Mouse (Mus musculus): ENCODE results near the gene Ikzf4.

DNA sequence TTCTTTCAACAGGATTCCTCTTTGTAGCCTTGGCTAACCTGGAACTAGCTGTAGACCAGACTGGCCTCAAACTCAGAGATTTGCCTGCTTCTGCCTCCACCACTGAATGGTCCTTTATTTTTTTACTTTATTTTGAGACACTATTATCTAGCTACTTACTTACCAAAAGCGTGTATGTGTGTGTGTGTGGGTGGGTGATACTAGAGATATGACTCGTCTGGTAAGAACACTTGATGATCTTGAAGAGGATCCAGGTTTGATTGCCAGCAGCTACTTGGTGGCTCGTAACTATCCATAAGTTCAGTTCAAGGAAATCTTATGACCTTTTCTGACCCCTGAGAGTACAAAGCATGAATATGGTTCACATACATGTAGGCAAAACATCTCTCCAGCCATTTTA is 19.5 kb upstream of the Ikzf4 start:
- TF ChIP-seq CTCF (IDR thresholded peaks at IDR 0.05; ENCODE audit: low read depth, low read length) (no peak), POLR2A (IDR thresholded peaks at IDR 0.05; ENCODE audit: extremely low read depth, insufficient read depth, low read length) (no peak)

Data from liver, adult 2 months (tissue).